Mouse (Mus musculus) cerebellum, postnatal 36 days (tissue): ENCODE results near the gene Slc22a21.
"Not testable (repeated sequence)": the region's sequence is repeated elsewhere in the genome, so short reads cannot be mapped to it uniquely, and the experiment has no call there.

Source experiments
- DNase-seq, 2 experiments: peaks; one replicate each; pipeline ENCODE4 v3.0.0; 2021 to 2022; ENCODE audit warnings: mixed read lengths in 2 of 2

Gene Slc22a21

DNA sequence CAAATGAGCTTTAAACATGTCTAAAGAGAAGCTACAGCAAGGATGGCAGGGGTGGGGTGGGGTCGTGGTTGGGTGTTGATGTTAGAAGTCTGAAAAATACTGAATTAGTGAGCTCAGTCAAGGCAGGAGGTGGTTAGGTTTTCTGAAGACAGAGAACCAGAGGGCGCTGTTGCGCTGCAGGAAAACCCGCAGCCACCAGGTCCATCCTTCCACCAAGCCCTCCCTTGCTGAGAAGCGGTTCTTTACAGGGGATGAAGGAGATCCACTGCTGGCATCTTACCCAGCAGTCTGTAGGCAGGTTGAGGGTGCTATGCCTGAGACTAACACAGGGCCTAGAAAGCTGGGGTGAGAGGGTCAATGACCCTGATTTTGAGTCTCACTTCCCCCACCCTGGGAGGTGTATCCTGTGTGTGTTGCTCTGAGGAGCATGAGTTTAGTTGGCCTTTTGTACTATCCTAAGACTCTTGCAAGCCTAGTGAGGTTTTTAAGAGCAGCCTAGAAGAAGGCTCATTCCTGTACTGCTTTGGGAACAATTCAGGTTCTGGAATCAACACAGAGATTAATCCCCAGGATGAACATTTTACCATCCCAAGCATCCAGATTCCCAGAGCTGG, 22.1 kb upstream of the Slc22a21 start:
- peak; percentile 83 for DNase-seq

GRCm38 (mm10) chr11:53997661-53998060, 17.5 kb upstream of the Slc22a21 start:
- no peak for DNase-seq

- no peak for DNase-seq
These were observed 12.1 kb upstream of the Slc22a21 start for GRCm38 (mm10) chr11:53992264-53992663.

DNA sequence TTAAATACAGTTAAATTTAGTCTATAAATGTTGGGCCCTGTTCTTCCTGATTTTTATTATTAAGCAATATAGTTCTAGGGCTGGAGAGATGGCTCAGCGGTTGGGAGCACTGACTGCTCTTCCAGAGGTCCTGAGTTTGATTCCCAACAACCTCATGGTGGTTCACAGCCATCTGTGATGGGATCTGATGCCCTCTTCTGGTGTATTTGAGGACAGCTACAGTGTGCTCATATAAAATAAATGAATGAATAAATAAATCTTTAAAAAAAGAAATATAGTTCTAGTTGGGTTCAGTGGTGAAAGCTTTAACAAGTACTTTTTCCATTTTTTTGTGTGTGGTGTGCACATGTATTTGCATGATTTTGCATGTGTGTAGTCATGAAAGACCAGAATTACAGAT, 9.1 kb upstream of the Slc22a21 start:
- DNase-seq: no peak

DNA sequence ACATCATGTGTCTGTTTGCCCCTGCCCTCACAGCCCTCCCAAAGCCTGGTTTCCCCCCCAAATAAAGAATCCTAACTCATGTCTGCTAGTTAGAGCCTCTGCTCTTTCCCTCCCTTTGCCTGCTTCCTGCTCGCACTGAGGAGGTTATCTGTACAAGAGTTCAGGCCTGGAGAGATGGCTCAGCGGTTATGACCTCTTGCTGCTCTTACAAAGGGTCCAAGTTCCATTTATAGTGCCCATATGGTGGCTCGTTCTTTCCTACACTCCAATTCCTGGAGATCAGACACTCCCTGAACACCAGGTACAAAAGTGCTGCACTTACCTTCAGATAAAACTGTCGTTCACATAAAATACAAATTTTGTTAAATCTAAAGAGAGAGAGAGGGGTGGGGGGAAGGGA, 7.9 kb upstream of the Slc22a21 start:
- DNase-seq: no peak

DNA sequence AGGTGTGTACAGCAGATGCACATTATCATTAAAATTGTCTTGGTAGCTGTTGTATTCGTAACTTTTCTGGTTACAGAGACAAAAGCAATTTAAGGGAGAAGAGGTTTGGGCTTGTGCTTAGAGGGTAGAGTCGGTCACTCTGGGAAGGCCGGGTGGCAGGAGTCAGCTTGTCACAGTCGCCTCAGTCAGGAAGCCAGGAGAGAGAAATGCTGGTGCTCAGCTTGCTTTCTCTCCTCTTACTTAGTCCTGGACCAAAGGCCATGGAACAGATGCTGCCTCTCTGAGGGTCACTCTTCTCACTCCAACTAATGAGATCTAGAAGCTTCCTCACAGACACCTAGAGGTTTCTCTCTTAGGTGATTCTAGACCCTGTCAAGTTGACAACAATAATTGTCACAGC, 1.3 kb upstream of the Slc22a21 start:
- DNase-seq: no peak

- DNase-seq: not testable (repeated sequence)
These were observed 710 bp downstream of the Slc22a21 start for GRCm38 (mm10) chr11:53979456-53979787.

- DNase-seq: no peak
These were observed 2.5 kb downstream of the Slc22a21 start for GRCm38 (mm10) chr11:53977672-53978071.

DNA sequence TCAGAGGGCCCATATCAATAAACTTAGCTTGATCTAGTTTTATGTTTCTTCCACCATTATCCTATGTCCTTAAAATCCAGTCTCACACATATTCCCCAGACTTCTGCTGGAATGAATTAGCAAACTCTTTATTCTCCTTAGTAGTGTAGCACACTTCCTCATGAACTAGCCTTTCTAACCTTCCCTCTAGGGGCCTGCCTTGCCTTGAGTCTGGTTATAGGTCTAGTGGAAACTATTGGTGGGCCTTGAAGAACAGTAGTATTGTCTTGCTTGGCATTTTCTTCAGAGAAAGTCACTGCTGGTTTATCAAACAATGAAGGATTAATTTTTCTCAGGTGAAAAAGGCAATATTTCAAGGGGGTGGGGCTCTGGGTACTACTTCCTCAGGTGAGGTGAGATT, 4.6 kb downstream of the Slc22a21 start:
- no peak for DNase-seq

GRCm38 (mm10) chr11:53958984-53959383, 21.1 kb downstream of the Slc22a21 start:
- DNase-seq: no peak

- DNase-seq: peak in 1 of 2 experiments; percentile 4
These were observed 22.0 kb downstream of the Slc22a21 start for GRCm38 (mm10) chr11:53958176-53958575.

GRCm38 (mm10) chr11:53956636-53957035, 23.5 kb downstream of the Slc22a21 start:
- DNase-seq: no peak

- no peak for DNase-seq
These were observed 25.5 kb downstream of the Slc22a21 start for GRCm38 (mm10) chr11:53954653-53955052.

DNA sequence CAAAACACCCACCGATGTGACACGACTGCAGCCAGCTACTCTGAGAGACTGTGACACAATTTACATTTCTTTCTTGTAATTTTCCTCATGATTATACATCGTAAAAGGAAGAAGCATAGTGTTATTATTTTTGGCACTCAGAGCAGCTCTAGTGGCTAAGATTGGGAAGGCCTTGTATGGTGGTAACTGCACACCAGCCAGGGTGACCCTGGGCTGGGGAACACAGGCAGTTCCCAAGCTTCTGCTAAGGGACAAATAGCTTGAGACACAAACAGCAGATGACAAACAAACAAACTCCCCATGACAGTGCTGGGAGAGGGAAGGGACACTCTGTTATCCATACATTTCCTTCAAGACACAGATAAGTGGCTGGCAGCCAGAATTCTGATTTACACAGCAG, 30.0 kb downstream of the Slc22a21 start:
- not testable (repeated sequence) for DNase-seq

GRCm38 (mm10) chr11:53931944-53932318, 48.2 kb downstream of the Slc22a21 start:
- DNase-seq: not testable (repeated sequence)

DNA sequence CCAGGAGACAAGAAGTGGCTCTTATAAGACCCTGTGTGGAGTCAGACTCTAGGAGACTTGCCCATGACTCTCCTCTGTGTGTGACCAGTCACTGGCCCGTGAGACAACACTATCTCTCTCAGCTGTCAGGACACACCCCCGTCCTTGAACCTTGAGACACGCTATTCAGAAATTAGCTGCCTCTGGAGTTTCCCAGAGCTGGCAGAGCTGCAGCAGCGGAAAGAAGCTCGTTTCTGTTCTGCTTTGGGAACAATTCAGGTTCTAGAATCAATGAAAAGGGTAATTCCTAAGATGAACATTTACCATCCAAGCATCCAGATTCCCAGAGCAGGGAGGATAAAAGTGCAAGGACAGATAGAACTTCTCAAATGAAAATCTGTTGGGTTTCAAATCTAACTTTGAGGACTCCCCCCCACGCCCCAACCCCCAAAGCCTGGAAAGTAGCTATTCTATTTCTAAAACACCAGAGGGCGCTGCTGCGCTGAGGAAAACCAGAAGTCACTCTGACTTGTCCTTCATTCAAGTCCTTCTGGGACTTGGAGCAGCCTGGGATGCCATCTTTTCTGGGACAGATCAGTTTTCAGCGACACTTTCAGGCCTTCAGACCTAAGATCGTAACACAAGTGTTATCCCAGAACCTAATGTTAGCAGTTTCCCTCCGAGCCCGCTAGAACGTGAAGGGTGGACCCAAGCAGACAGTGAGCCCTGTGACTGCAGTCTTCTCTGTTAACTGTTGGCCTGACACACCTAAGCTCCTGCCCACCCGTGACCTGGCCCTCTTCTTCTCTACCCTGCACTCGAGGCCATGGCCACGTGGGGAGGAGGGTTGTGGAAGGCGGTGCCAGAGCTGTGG, 48.8 kb downstream of the Slc22a21 start:
- DNase-seq: peak; percentile 60 to 68

DNA sequence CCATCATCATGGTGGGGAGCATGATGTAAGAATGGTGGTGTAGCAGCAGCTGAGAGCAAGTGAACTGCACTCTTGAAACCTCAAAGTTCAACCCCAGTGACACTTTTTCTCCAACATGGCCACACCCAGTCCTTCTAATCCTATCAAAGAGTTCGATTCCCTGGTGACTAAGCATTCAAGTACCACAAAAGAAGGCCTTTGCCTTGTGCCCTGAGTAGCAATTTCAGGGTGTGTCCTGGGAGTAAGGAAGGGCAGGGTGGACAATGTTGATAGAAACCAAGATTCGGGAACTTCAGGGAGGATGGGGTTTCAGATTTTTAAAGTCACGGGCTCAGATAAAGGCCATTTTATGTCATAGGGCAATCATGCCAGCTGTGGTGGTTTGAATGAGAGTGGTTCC, 50.4 kb downstream of the Slc22a21 start:
- DNase-seq: no peak

- no peak for DNase-seq
These were observed 51.5 kb downstream of the Slc22a21 start for GRCm38 (mm10) chr11:53928585-53928984.

DNA sequence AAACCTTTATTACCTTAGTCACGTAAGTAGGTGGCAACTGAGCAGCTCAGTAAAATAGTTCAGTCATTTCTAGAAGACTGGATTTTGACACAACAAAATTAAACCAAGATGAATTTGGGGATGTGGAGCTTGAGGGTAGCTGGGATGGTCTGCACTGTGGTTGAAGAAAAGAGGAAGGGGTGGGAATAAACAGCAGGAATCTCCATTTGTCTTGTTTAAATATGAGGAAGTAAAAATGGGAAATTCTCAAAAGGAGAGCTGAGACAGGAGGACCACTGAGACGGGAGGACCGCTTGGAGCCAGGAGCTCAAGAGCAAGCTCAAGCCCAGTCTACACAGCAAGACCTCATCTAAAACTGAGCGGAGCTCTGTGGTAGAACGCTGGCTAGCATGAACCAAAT, 53.8 kb downstream of the Slc22a21 start:
- no peak for DNase-seq

DNA sequence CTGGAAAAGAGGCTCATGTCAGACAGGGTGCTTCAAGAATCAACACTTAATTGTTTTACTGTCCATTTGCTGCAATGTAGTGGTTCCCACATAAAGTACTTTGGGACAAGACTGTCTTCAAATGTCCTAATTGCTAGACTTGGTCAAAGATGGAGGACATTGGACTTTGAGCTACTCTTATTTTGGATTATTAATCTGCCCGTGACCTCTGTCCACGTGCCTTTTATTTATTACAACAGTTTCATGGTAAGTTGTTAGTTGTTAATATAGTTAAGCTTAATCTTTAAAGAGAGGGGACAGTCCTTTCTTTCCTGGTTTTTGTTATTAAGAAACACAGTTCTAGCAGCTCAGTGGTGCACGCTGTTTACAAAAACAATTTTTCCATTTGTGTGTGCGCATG, 61.3 kb downstream of the Slc22a21 start:
- DNase-seq: no peak

DNA sequence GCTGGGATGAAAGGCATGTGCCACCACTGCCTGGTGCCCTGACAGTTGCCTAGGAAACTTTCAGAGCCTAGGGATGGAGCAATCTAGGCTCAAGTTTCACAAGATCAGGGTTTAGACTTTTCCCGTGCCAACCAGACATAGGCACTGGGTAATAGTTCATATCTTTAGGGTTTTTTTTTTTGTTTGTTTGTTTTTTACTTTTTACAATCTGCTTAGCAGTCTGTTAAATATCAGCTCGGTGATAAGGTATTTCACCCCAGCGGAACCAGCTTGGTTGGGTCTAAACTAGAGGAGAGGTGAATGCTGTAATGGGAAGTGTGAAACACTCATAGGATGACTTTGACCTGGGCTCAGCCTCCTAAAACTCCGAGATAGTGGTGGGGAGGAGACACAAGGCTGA, 69.1 kb downstream of the Slc22a21 start:
- DNase-seq: no peak

DNA sequence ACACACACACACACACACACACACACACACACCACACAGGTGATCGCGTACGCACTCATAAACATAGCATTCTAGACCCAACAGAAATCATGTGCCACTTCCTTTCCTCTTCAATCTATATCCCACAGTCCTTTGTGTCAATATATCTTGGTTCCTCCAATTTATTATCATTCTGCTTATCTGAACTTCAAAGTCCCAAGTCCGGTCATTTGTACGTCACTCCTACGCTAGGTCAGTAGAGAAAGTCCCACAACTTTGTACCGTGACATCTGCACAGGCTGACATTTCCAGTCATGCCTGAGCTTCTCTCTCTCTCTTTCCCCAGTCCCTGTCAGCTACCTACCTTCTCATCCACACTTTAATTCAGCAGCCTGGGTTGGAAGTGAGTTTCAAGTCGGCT, 71.4 kb downstream of the Slc22a21 start:
- DNase-seq: no peak

DNA sequence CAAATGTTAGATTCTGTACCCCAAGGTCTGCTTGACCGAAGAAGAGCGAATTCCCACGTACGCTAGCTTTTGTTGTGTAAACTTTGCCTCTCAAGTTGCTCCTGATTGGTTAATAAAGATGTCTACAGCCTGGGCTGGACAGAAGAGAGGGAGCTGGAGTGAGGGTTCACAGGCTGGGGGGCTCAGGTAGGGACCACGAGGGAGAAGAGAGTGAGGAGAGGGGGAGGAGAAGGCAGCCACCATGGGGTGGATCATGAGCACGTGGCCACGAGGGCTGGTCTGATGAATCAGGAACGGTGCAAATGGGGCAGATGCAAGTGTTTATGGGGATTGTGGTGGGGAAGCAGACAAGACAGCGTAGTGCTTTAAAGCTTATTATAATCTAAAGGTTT, 75.6 kb downstream of the Slc22a21 start:
- DNase-seq: no peak

DNA sequence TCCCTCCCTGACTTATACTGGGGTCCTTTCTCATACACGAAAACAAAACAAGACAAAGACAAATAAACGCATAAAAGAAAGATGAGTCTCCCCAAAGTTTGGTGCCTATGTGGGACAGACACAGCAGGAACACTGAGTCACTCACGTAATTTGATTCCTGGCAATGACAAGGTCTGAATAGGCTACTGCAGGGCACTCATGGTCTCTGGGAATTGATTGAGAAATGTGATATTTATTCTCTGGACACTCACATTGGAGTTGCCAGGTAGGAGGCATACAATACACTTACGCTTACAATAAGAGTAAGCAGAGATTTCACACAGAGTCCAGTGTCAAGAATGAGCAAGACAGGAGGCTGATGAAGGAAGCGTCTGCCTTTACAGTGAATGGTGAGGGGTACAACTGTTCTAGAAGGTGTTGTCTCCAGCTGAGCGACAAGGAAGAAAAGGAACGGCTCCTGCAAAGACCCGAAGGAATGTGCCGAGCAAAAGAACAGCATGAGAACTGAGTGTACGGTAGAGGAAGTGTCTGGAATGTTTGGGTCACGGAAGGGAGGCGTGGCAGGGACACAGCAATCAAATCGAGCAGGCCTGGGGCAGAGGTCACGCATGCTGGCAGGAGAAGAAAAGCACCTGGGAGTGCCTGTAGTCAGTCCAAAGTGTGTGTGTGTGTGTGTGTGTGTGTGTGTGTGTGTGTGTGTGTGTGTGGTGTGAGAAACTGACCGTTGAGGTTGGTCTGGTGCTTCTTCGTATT, 76.2 kb downstream of the Slc22a21 start:
- no peak for DNase-seq
